Mouse (Mus musculus): ENCODE data around the gene Aspg. TPM values are rescaled to one million over a fixed set of nuclear protein-coding genes. Genes with fewer than 3 reads are reported as not detected.

Gene Aspg
- polyA plus RNA-seq, 1 experiment from 2014 or later: 1.4 TPM

DNA sequence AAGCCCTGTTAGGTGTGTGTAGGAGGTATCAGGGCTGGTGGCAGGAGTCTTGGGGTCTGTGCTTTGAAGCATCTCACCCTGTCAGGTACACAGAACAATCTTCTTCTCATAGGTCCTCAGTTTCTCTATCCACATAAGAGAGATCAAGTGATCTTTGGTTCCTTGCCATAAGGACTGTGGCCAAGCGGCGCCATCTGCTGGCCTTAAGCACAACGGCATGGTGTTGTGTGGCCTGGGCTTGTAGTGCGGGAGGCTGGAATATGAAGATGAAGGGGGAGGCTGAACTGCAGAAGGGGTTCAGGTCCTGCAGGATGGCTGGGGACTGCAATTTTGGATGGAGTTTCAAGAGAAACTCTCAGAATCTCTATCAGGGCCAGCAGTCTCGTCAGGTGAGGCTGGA is 33.8 kb downstream of the Aspg start:
- 4% methylated on average over 5 of the region's 5 CpGs for WGBS
- H3K27me3 ChIP-seq (replicated peaks; ENCODE audit: control insufficient read depth, insufficient read depth, low read length): peaks cover 45% of the 10 kb centered on the region

DNA sequence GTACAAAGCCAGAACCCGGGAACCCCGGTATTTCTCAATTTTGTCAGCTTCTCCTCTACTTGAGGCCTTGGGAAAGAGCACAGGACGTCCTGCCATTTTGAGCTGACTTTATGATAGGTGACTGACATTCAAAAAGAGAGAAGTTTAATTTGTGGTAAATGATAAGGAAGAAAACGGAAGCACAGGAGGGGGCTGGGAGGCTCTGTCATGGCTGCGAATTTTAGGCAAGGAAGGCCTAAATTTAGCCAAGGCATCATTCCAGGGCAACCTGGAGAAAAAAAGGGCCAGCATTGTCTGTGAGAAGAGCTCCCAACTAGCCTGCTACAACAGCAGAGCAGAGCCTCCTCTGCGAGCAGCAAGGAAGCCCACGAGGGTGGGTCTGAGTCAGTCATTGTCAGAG is 34.3 kb downstream of the Aspg start:
- peaks cover 45% of the 10 kb centered on the region for H3K27me3 ChIP-seq (replicated peaks; ENCODE audit: control insufficient read depth, insufficient read depth, low read length)
- H3K4me1 ChIP-seq (ENCODE audit: control insufficient read depth, insufficient read depth, low read length): 0 out of 2 replicates have a peak, but pooled peaks cover 8% of the 10 kb centered on the region
- DNase-seq (ENCODE audit: low spot score) (no peak), ATAC-seq (ENCODE audit: low read depth) (no peak)
- H3K4me2 ChIP-seq (ENCODE audit: low read depth, low read length): no peak overlapping the region
- no peaks in the 10 kb centered on the region for H3K36me3 ChIP-seq (ENCODE audit: control insufficient read depth, insufficient read depth, low read length)
- no peak overlapping the region for H3K4me3 ChIP-seq (ENCODE audit: low read depth, low read length)
- H3K9ac ChIP-seq (ENCODE audit: low read depth, low read length): no peak overlapping the region
- WGBS: 61% methylated on average over 7 of the region's 7 CpGs
- no peak overlapping the region for H3K27ac ChIP-seq (replicated peaks; ENCODE audit: low read depth, low read length)
- H3K9me3 ChIP-seq (ENCODE audit: control insufficient read depth, low read length): no peaks in the 10 kb centered on the region

More for the DNA sequence above, 33.8 kb downstream of the Aspg start:
- Histone ChIP-seq H3K27ac (replicated peaks; ENCODE audit: low read depth, low read length) (no peak overlapping the region), H3K9me3 (ENCODE audit: control insufficient read depth, low read length) (no peaks in the 10 kb centered on the region), H3K4me1 (ENCODE audit: control insufficient read depth, insufficient read depth, low read length) (0 out of 2 replicates have a peak, but pooled peaks cover 4% of the 10 kb centered on the region), H3K4me3 (ENCODE audit: low read depth, low read length) (no peak overlapping the region), H3K4me2 (ENCODE audit: low read depth, low read length) (no peak overlapping the region), H3K36me3 (ENCODE audit: control insufficient read depth, insufficient read depth, low read length) (no peaks in the 10 kb centered on the region), H3K9ac (ENCODE audit: low read depth, low read length) (no peak overlapping the region)
- DNase-seq (ENCODE audit: low spot score) (peak; percentile 66), ATAC-seq (ENCODE audit: low read depth) (no peak)

DNA sequence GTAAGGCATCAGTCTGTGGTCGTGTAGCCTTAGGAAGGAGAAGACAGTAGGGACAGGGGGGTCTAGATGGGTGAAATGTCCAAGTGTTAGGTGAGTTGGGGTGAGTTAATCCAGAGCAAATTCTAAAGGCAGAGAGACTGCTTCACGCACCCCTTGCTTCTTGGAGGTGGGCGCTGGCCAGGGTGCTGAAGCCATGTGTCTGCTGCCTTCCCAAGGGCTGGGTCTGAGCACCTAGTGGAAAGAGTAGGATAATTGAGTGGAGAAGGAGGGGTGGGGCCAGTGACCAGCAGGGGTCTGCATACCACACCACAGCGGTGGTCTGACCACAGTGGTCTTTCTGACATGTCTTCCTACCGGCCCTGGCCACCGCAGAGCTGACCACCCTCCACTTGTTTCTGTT is 34.8 kb downstream of the Aspg start:
- Histone ChIP-seq H3K9ac (ENCODE audit: low read depth, low read length) (no peak overlapping the region), H3K4me1 (ENCODE audit: control insufficient read depth, insufficient read depth, low read length) (peaks cover 12% of the 10 kb centered on the region; the same call in 1 of the 2 replicates), H3K4me3 (ENCODE audit: low read depth, low read length) (no peak overlapping the region), H3K36me3 (ENCODE audit: control insufficient read depth, insufficient read depth, low read length) (no peaks in the 10 kb centered on the region), H3K4me2 (ENCODE audit: low read depth, low read length) (no peak overlapping the region), H3K27me3 (replicated peaks; ENCODE audit: control insufficient read depth, insufficient read depth, low read length) (peaks cover 45% of the 10 kb centered on the region), H3K27ac (replicated peaks; ENCODE audit: low read depth, low read length) (no peak overlapping the region), H3K9me3 (ENCODE audit: control insufficient read depth, low read length) (no peaks in the 10 kb centered on the region)
- DNase-seq (ENCODE audit: low spot score): peak; percentile 79
- WGBS: 4% methylated on average over 6 of the region's 6 CpGs
- ATAC-seq (ENCODE audit: low read depth): no peak

DNA sequence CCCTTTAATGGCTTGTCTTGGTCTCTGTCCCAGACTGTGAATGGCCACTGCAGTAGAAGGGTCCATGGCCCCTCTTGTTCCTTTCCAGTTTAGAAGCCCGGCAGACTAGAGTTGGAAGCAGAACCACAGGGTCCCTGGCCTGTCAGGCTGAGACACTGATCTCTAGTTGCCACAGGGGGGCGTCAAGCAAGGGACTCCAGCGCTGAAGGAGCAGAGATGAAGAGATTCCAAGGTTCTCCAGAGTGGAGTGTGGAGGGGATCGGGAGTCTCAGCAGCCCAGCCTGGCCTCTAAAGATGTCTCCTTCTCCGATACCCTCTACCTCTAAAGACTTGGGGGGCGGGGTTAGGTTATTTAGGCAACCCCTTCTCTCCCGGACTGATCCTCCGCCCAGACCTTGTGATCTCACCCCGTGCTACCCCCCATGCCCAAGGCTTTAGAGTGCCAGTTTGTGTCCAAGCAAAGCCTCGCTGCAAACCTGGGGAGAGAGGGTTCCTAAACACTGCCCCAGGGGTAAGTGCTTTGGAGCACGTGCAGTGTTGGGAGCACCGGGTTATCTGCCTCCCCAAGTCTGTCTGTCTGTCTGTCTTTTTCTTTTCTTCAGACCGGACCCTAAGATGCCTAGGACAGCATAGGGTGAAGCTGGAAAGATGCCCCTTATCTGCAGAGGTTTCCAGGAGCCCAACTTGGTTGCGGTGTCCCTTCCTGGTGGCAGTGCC is 36.8 kb downstream of the Aspg start:
- H3K27me3 ChIP-seq (replicated peaks; ENCODE audit: control insufficient read depth, insufficient read depth, low read length): peaks cover 45% of the 10 kb centered on the region
- ATAC-seq (ENCODE audit: low read depth): no peak
- peak overlapping the region; percentile 38; the same call in 1 of the 2 replicates for H3K9ac ChIP-seq (ENCODE audit: low read depth, low read length)

DNA sequence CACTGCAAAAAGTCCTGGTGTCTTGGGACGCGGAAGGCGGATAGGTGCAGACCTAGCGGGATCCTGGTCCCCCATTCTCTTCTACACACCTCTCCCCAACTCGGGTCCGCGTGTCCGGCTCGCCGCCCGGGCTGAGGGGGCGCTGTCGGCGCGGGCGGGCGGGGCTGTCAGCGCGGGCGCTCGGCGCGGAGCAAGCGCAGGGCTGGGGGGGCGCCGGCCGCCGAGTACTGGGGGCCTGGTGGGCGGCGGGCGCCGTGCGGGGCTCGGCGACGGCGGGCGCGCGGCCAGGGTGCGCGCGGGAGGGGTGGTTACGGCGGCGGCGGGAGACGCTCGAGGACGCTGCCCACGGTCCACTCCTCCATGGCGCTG is 37.3 kb downstream of the Aspg start:
- peak overlapping the region; percentile 67 for H3K4me3 ChIP-seq (ENCODE audit: low read depth, low read length)
- under 1% methylated on average over 29 of the region's 52 CpGs for WGBS
- no peak overlapping the region for H3K27ac ChIP-seq (replicated peaks; ENCODE audit: low read depth, low read length)
- no peaks in the 10 kb centered on the region for H3K9me3 ChIP-seq (ENCODE audit: control insufficient read depth, low read length)
- peak overlapping the region; percentile 38; the same call in 1 of the 2 replicates for H3K9ac ChIP-seq (ENCODE audit: low read depth, low read length)
- H3K4me1 ChIP-seq (ENCODE audit: control insufficient read depth, insufficient read depth, low read length): peaks cover 31% of the 10 kb centered on the region
- H3K36me3 ChIP-seq (ENCODE audit: control insufficient read depth, insufficient read depth, low read length): no peaks in the 10 kb centered on the region
- ATAC-seq (ENCODE audit: low read depth) (no peak), DNase-seq (ENCODE audit: low spot score) (no peak)
- H3K4me2 ChIP-seq (ENCODE audit: low read depth, low read length): peak overlapping the region; percentile 89
- peaks cover 45% of the 10 kb centered on the region for H3K27me3 ChIP-seq (replicated peaks; ENCODE audit: control insufficient read depth, insufficient read depth, low read length)

More for the DNA sequence above, 36.8 kb downstream of the Aspg start:
- Histone ChIP-seq H3K4me3 (ENCODE audit: low read depth, low read length) (peak overlapping the region; percentile 67), H3K27ac (replicated peaks; ENCODE audit: low read depth, low read length) (no peak overlapping the region), H3K4me1 (ENCODE audit: control insufficient read depth, insufficient read depth, low read length) (peaks cover 26% of the 10 kb centered on the region), H3K9me3 (ENCODE audit: control insufficient read depth, low read length) (no peaks in the 10 kb centered on the region), H3K36me3 (ENCODE audit: control insufficient read depth, insufficient read depth, low read length) (no peaks in the 10 kb centered on the region), H3K4me2 (ENCODE audit: low read depth, low read length) (peak overlapping the region; percentile 89)
- 4% methylated on average over 14 of the region's 14 CpGs for WGBS
- DNase-seq (ENCODE audit: low spot score): no peak

DNA sequence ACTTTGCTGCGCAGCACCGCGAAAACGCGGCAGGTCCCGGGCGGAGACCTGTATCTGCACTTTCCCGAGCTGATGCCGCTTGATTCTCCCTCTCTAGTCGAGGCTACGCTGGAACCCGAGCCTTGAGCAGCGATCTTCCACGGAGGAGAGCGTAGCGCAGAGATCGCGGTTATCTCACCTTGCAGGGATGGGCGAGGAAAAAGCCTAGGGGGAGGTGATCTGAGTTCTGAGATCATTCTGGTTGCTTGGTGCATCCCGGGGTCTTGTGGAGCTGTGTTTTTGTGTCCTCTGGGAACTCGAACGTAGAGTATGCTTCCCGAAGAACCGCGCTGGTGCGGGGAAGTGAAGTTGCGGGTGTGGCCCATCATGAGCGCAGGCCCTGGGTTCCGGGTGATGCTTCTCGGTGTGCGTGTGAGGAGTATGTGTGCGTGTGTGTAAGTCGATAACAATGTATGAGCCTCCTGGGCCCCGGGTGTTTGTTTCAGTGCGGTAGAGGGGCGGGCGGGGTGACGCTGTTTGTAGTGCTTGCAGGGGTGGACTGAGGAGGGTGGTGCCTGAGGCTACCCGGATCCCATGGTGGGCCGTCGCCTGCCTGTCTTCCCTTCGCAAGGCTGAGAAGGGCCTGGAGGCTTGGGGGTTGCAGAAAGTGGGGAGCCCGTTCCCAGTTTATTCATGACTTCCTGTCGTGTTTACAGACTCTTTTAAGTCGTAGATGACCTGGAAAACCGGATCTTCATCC is 38.1 kb downstream of the Aspg start:
- Histone ChIP-seq H3K9ac (ENCODE audit: low read depth, low read length) (peak overlapping the region; percentile 38; the same call in 1 of the 2 replicates), H3K4me1 (ENCODE audit: control insufficient read depth, insufficient read depth, low read length) (peaks cover 32% of the 10 kb centered on the region), H3K4me3 (ENCODE audit: low read depth, low read length) (peak overlapping the region; percentile 67), H3K27ac (replicated peaks; ENCODE audit: low read depth, low read length) (no peak overlapping the region), H3K36me3 (ENCODE audit: control insufficient read depth, insufficient read depth, low read length) (peaks cover 4% of the 10 kb centered on the region; the same call in 1 of the 2 replicates), H3K27me3 (replicated peaks; ENCODE audit: control insufficient read depth, insufficient read depth, low read length) (peaks cover 45% of the 10 kb centered on the region), H3K4me2 (ENCODE audit: low read depth, low read length) (peak overlapping the region; percentile 89), H3K9me3 (ENCODE audit: control insufficient read depth, low read length) (no peaks in the 10 kb centered on the region)
- ATAC-seq (ENCODE audit: low read depth) (no peak), DNase-seq (ENCODE audit: low spot score) (no peak)
- under 1% methylated on average over 46 of the region's 46 CpGs for WGBS

DNA sequence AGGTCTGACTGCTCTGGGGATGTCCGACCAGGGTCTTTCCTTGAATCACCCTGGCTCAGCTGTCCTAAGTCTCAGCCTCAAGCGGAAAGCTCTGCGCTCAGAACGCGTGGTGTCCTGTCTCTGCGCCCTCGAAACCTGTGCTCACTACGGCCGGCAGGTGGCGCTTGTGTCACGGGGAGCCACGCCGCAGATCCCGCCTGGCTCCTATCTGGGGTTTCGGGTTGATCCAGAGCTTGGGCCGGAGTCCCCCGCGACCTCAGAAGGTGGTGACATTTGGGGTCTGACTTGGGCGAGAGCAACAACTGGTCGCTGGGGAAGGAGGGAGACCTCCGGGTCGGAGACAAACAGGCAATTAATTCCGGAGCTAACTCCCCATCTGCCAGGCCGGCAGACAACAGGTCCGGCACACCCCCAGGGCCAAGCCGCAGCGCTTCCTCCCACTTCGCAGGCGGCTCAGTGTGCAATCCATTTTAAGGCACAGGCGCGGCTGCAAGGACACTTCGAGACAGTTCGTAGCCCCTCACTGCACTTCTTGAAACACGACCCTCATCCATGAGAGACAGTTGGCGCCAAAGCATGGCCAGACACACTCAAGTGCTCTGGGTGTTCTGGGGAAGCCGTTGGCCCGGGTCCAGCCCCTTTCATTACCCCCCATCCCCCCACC is 38.9 kb downstream of the Aspg start:
- Histone ChIP-seq H3K27me3 (replicated peaks; ENCODE audit: control insufficient read depth, insufficient read depth, low read length) (peaks cover 45% of the 10 kb centered on the region), H3K4me1 (ENCODE audit: control insufficient read depth, insufficient read depth, low read length) (peaks cover 37% of the 10 kb centered on the region), H3K4me2 (ENCODE audit: low read depth, low read length) (peak overlapping the region; percentile 89), H3K36me3 (ENCODE audit: control insufficient read depth, insufficient read depth, low read length) (peaks cover 4% of the 10 kb centered on the region; the same call in 1 of the 2 replicates), H3K9ac (ENCODE audit: low read depth, low read length) (peak overlapping the region; percentile 75), H3K9me3 (ENCODE audit: control insufficient read depth, low read length) (no peaks in the 10 kb centered on the region), H3K27ac (replicated peaks; ENCODE audit: low read depth, low read length) (peak overlapping the region; percentile 67), H3K4me3 (ENCODE audit: low read depth, low read length) (peak overlapping the region; percentile 67)
- ATAC-seq (ENCODE audit: low read depth) (peak; percentile 67), DNase-seq (ENCODE audit: low spot score) (peak; percentile 89)
- 0% methylated on average over 35 of the region's 37 CpGs for WGBS

DNA sequence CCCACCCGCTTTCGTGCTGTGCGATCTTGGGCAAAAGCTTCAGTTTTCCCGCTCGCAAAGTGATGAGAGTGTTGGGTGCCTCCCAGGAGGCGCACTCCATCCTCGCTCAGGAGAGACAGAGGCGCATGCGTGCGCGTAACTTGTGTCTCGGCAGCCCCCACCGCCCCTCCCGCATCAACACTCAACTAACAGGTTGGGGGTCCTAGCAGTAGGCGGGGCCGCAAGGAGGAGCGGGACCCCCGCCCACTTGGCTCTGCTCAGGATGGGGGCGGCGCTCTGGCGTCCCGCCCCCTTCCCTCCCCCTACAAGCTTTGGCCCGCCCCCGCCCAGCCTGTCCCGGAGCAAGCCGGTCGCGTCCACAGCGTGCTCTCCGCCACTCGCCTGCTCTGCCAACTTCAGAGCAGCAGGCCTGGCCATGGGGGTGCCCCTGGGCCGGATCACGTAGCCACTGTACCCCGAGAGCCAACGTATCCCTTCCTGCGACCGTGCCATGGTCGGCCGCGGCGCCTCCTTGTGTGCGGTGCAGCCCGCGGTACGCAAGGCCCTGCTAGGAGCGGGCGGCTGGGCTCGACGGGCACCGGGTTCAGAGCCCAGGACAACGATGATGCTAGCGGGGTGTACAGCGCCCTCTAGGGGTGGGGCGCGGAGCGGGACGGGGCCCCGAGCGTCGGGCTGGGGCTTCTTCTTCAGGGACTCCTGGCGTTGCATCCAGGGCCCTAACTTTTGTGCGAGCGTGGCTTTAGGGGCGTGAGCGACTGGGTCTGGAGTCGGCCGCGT is 39.6 kb downstream of the Aspg start, which contains the start of gene Kif26a:
Gene Kif26a, plus strand, starts transcription at position 334 of the 777 bp plus-strand sequence.
- peak; percentile 92 for DNase-seq (ENCODE audit: low spot score)

More for the DNA sequence above, 39.6 kb downstream of the Aspg start, which contains the start of gene Kif26a:
- peak; percentile 77 for ATAC-seq (ENCODE audit: low read depth)
- H3K9ac ChIP-seq (ENCODE audit: low read depth, low read length): peak within 1 kb of the TSS; percentile 75
- peaks cover 4% of the 10 kb centered on the region; the same call in 1 of the 2 replicates for H3K36me3 ChIP-seq (ENCODE audit: control insufficient read depth, insufficient read depth, low read length)
- peak within 1 kb of the TSS; percentile 89 for H3K4me2 ChIP-seq (ENCODE audit: low read depth, low read length)
- H3K4me1 ChIP-seq (ENCODE audit: control insufficient read depth, insufficient read depth, low read length): peaks cover 44% of the 10 kb centered on the region
- peak within 1 kb of the TSS; percentile 67 for H3K4me3 ChIP-seq (ENCODE audit: low read depth, low read length)
- H3K27me3 ChIP-seq (replicated peaks; ENCODE audit: control insufficient read depth, insufficient read depth, low read length): peaks cover 39% of the 10 kb centered on the region
- peak within 1 kb of the TSS; percentile 67 for H3K27ac ChIP-seq (replicated peaks; ENCODE audit: low read depth, low read length)
- 1% methylated on average over 24 of the region's 68 CpGs for WGBS
- H3K9me3 ChIP-seq (ENCODE audit: control insufficient read depth, low read length): no peaks in the 10 kb centered on the region

Data from embryonic facial prominence, embryonic 14.5 days (tissue).